Mouse (Mus musculus) lung, postnatal 25 days (tissue): ENCODE results near the gene Lrrc27.
A peak's percentile ranks its signal among the peaks of the same experiment; 100 is the strongest.

Source experiments
- DNase-seq: peaks from one replicate; pipeline ENCODE4 v3.0.0; 2022; ENCODE audit warnings: low spot score

The Lrrc27 gene

DNA sequence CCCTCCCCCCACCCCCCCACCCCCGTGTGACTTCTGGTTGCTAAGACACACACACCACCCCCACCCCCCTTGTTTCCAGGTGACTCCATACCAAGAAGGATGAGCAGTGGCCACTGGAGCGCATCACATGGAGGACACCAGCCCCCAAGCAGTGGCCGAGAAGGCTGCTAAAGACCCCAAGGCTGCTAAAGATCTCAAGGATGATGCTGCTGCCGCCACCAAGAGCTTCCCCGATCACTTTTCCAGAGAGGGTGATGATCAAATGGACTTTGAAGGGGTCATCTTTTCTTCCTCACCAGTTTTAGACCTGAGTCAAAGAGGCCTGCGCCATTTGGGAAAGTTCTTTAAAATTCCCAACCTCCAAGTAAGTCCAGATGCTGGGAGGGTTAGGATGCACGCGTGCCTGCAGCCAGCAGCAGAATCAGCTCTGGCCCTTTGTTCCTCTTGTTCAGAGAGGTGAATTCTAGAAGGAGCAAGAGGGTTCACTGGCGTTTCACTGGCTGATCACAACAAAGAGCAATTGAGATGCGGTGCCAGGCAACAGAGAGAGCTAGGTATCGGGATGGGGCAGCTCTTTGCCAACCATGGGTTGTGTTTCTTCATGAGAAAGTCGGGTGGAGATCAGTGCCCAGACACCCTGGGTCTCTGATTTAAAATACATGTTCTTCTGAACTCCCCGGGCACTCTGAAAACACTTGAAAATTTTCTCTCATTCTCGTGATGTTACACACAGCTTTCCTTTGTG, 2.0 kb downstream of the Lrrc27 start:
- DNase-seq: no peak

DNA sequence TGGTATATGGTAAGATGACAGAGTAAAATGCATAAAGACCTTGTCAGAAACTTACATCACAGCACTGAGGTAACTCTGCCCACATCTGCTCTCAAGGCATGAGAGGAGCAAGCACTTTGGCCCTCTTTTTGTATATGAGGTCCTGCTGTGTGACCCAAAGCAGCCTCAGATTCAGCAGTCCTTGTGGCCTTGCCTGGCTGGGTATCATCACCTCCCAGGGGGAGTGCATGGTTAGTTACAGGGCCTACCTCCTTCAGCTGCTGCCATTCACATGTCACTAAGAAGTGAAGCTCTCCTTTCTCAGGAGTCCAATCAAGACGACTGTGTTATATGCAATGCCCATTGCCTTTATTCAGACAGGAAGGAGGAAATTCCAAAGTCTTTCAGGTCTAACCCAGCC, 2.7 kb downstream of the Lrrc27 start:
- DNase-seq: no peak

DNA sequence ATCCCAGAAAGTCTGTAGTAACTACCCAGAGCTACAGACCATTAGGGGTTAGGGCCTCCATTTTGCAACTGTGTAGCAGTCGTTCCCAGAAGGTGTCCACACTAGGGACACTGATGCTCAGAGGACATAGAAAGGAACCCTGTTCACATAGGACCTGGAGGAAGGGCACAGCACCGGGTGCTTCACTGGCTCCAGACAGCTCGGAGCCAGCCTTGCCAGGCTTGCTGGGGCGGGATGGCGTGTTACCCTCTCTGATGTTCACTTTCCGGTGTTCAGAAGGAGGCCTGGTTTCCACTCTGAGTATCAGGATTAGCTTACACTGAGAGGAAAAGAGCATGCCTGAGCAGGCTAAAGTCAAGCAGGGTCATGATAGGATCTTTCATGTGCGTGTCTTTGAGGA, 3.2 kb downstream of the Lrrc27 start:
- DNase-seq: no peak

DNA sequence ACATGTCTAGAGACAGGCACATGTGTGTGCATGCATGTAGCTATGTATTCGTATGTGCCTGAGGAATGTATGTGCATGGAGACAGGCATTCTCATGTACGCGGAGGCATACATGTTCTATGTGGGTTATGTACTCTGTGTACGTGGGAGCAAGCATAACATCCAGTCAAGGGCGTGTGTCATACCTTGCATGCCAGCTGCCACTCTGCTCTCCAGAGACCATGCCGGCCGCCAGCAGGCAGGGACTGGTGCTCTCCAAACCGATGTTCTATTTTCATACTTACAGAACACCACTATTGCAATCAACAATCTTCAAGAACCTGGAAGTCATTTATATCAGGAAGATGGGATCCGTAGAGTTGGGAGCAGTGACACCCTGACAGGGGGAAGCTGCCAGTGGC, 3.7 kb downstream of the Lrrc27 start:
- DNase-seq: no peak

DNA sequence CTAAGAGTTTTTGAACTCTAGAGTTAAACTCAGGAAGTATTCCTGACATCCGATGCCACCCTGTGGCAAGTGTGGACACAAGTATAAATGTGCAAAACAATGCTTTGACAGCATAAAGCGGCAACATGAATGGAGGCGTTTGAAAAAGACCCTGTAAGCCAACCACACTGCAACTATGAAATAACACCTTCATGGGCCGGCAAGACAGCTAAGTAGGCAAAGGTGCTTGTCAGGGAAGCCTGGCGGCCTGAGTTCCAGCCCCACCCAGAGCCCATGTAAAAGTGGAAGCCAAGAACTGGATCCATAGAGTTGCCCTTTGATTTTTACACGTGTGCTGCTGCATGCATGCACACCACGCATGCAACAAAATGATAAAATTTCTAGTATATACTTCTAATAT, 4.3 kb downstream of the Lrrc27 start:
- DNase-seq: no peak

DNA sequence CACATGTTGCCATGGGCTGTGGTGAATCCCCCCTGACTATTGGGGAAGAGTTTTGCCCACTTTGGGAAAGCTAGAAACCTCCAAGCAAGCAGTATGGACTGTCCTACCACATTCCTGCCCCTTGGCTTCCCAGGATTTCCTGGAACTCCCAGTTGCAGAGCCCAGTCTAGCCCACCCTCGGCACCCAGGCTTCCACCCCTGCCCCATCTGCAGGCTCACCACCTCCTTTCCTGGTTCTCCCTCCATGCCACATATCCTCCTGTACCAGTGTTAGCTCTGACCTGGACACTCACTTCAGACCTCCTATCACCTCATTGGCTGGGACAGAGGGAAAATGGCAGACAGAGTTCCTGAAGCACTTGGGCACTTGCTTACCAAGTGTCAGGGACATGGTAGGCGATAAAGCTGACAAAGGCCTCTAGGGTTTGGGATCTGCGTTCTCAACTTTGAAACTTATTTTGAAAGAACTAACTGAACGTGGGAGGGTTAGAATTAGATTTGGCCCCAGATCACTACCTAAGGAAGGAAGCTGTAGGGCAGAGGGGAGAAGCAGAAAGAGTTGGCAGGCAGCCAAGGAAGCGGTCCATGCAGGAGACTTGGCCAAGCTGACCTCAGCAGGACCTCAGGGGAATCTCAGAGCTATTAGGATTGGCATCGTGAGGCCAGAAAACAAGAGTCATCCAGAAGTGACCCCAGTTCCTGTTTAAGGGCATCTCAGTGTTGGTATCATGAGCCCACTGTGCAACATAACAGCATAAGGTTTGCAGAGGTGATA, 6.0 kb downstream of the Lrrc27 start:
- DNase-seq: no peak

DNA sequence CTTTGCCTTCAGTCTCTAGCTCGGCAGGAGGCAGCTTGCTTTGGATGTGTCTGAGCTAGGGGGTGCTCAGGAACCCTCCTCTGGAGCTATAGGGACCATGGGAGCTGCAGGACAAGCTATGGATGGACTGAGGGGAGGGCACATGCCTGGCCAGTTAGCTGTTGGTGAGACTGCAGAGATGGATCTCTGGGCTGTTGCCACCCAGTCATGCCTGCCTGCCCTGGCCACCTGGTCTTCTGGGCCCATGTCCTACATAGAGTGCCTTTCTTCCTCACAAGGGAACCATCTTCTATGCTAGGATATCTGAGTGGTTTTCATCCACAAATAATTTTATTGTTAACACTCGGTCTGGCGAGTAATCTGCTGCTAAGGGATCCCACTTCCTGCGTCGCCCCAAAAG, 6.7 kb downstream of the Lrrc27 start:
- no peak for DNase-seq

DNA sequence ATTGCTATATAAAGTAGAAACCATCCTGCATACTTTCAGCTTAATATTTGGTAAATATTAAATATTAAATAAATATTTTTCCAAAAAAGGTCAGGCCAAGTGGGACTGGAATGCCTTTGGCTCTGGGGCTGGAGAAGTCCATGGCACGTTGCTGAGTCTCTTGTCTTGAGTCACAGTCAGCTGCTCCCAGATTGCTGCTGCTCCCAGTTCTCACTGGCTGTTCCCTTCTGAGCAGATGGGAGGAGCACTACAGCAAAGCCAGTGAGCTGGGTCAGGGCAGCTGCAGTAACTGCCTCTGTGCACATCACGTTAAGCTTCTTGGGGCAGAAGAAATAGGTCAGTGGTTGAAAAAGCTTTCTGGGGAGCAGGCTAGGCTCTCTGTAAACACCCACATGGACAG, 7.5 kb downstream of the Lrrc27 start:
- DNase-seq: peak; percentile 49

DNA sequence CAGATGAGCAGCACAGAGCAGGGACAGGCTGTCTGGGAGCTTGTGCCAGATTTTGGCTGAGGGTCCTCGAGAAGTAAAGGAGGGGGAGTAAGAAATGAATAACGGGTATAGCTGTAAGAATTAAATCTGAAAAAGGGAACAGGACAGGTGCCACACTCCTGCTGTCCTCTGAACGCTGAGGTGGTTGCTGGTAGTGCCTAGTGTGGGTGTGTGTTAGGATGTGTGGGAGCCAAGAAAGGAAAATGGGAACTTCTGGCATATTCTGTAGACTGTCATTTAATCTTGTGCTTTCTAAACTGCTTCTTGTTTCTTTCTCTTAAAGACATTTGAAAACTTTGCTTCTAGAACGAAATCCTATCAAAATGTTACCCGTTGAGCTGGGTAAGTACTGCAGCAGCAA, 8.3 kb downstream of the Lrrc27 start:
- no peak for DNase-seq

DNA sequence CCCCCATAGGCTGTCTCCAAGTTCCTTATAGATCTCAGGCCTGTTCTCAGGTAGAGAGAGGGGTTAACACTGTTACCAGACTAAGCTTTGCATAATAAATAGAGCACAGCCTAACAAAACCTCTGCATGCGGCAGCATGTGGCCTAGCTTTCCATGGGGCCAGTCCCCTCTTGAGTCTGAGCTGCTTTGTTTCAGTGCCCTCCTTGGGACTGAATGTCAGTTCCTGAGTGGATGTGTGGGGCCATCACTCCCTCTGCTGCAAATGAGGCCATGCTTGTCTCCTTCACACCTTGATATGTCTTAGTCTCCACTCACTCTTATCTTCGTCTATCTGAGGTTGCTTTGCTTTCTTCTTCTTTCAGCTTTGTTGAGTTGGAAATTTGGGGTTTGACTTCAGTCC, 9.1 kb downstream of the Lrrc27 start:
- DNase-seq: no peak

DNA sequence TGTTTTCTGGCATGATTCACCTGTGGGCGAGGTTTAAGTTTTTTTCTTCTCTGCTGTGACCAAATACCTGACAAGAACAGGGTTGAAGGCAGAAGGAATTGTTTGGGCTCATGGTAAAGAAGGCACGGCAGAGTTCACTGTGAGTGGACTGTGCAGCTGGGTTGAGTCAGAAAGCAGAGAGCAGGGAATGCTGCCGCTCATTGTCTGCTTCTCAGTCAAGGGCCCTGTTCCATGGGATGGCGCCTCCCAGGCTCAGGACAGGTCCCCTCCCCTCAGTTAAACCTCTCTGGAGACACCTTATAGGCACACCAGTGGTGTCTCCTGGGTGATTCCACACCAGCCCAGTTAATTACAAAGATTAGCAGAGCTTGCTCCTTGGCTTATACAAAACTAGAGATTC, 9.6 kb downstream of the Lrrc27 start:
- DNase-seq: no peak

DNA sequence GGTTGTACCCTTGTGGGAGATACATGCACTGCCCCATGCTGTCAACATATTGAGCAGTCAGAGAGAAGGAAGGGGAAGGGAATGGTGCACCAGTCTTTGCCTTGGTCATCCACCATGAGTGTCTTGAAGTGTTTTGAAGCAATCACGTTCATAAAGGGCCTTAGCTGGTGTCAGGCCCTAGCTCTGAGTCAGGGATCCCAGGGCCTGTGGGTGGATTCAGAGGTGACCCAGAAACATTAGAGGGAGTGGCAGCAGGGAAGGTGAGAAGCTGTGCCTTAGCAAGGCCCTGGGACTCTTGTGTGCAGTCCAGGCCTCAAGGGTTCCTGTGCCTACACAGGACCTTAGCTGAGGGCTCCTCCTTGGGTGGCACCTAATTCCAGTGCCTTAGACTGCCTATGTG, 11.3 kb downstream of the Lrrc27 start:
- DNase-seq: no peak

DNA sequence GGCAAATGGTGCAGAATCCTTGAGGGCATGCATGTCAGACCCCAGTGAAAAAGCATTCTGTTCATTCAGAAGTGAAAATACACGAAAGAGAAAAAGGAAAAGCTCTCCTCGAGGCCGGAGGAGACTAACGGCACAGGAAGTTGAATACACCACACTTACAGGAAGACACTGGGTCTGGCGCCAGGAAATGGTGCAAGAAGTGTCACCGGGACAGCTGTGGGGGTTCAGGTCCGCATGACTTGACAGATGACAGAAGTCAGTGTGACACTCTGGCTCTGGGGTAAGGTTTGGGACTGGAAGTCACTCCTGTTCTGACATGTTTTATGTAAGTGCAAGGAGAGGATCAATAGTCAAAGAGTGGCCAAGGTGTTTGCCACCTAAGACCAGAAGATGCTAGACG, 11.9 kb downstream of the Lrrc27 start:
- DNase-seq: peak; percentile 61

DNA sequence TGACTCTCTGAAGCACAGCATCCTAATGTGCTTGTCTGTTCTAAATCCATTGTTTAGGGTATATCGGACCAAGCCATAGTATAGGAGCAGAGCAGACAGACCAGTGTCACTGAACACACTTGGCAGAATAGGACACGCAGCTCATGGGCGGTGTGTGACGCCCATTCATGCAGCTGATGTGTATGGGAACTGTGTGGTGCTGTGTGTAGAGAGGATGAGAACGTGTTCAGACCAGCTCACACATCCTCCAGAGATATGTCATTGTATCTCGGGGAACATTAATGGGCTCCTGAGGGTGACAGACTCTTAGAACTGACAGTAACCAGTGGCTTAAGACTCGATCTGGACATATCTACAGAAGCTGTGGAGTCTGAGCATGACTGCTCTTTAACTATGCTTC, 13.6 kb downstream of the Lrrc27 start:
- DNase-seq: no peak

DNA sequence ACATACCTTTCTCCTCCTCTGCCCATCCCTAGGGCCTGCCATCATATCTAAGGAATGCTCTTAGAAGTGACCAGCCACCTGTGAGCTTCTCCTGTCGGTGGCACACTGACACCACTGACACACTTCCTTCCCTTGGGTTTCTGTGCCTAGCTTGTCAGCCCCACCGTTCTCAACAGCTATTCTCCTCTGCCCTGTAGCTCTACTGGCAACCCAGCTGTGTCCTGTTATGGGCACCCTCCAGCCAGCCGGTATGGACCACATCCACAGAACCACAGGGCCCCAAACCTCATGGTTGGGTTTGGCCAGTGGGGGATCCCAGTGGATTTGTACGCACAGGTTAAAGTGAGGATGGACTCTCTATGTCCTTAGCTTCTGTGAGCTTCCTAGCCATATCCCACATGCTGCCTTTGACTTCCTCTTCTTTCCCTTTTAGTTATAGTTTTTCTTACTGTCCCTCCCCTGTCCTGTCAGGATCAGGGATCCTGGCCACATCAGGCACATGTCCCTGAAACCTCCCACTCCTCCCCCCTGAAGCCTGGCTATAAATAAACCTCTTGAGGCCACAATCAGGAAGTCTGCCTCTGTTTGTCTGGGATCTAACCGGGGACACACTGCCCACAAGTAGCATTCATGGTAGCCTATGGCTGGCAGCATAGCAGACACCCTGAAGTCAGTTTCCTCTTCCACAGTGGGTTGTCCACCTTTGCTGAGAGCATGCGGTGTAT, 15.8 kb downstream of the Lrrc27 start:
- no peak for DNase-seq

DNA sequence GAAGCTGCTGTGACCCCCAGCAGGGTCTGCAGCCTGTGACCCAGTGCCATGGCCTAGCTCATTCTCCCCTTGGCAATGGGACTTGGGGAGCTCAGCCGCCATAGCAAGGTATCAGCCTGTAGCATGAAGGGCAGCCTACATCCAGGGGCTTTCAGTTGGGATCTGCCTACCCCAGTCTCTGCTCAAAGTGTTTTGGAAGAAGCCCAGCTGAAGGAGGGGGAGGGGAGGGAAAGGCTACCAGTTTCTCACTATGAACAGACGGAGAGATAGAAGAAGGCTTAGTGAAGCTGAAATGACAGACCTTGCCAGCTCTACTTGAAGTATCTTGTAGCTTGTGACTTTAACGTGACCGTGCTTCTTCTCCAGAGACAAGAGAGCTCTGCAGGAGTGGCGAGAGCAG, 17.0 kb downstream of the Lrrc27 start:
- no peak for DNase-seq

DNA sequence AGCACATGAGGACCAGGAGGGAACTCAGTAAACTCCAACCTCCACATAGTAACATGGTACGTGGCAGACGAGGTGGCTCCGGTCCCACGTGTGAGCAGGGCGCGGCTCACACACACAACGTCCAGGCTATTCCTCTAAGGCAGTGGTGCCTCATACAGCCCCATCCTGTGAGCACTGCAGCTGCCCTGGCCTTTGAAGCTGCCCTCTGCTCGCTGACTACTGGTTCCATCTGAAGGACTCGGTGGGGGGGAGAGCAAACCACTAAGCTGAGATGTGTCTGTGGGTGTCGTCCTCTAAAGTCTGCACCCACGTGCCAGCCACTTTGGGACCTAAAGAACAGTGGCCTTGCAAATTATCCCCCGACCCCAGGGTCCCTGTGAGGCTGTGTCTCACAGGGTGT, 17.5 kb downstream of the Lrrc27 start:
- DNase-seq: no peak

DNA sequence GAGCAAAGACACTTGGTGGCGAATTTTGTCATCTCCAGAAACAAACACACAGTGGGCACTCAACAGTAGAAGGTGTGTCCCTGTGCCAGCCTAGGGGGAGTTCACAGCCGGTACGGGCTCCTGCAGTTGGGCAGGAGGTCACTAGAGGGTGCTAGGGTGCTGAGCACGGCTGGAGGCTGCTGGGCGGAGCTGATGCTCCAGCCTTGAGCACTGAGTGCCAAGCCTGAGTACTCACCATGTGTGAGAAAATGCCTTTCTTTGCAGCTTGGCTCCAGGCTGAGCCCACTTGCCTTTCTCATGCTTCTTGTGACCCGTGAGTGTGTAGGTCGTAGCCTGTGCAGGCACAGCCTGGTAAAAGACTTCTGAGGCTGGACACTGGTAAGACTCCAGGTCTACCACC, 20.9 kb downstream of the Lrrc27 start:
- peak; percentile 93 for DNase-seq

DNA sequence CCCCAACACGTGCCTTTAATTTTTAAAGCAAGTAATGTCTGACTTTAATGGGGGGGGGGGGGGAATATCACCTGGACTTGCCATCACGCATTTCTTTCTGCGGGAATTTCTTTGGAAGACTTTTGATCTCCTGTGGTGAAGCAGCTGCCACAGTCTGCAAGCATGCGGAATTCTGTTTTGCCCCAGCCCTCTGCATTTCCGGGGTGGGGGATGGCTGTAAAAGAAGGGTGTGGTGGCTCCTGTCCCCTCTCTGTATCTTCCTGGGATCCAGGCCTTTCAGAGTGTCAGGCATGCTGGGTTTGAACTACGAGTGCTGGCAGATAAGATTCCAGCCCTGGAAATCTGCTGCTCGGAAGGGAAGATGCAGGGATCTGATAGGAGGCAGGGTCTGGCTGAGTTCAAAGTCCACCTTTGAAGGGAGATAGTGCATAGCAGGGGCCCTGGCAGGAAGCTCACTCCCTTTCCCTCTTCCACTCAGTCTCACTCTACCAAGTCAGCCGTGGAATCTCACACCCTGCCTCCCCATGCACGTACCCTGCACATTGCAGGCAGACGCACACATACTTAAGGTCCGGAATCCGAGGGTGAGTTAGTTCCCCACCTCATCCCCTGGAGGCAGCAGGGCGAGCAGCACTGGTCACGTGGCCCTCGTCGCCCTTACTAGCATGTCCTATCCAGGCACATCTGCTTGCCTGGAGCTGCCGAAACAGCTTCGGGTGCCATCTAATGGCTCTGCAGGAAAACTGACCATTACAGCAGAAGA, 21.8 kb downstream of the Lrrc27 start:
- DNase-seq: peak; percentile 57

DNA sequence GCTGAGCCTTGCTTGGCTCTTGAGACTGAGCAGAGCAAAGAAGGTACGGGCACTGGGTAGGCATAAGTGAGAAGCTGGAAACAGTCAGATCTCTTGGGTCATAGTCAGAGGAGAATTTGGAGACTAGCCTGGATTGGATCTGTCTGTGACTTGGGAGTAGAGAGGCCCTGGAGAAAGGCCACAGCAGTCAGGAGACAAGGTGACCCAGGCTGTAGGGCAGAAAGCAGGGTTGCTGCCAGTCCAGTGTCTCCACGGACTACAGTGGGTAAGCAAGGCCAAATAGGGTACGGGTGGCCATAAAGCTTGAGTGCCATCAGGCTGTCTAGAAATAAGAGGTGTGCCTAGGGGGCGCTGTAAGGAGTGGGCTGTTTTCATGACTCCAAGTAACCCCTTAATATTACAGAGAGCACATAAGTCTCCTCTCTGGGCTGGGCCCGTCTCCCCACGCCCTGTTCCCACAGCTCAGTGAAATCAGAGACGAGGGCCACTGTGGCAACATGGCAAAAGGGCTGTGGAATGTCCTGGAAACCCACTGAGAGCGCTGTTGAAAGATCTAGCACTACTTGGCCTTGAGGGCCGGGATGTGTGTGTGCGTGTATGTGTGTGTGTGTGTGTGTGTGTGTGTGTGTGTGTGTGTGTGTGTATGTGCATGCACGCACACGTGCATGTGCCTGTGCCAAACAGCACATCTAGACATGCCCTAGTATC, 23.0 kb downstream of the Lrrc27 start:
- DNase-seq: peak; percentile 34

DNA sequence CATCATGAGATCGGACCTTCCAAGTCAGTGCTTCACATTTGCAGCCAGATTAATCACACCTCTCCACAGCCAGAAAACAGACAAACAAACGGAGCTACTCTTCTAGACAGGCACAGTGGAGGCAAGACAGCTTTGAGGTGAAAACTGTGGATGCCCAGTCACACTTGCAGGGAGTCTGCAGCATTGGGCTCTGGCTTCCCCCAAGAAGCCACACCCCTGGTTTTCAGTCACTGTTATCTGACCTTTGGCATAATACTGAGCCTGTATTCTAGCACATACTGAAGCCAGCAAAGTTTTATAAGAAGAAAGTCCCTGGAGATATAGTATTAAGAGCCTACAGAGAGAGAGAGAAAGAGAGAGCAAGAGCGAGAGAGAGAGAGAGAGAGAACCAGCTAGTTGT, 26.6 kb downstream of the Lrrc27 start:
- DNase-seq: no peak

DNA sequence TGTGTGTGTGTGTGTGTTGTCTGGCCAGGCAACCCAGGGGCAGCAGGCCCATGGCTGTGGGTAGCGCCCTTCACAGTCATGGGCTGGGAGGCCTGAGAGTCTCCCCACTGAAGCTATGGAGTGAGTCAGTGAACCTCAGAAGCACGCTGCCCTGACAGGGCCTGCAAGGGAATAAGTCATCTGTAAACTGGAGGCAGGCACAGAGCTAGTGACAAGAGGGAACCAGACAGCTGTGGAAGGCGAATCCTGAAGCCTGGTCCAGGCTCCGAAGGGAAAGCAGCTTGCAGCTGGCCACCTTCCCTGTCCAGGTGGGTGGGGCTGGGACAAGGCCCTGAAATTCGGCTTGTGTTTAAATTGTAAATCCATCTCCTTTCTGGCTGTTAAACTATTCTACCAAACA, 33.3 kb downstream of the Lrrc27 start:
- DNase-seq: no peak
